Mouse (Mus musculus) frontal cortex, postnatal 36 days (tissue): ENCODE measurements around the gene Olfr1411.

Experiments
- DNase-seq, 2 experiments: peaks; one replicate each; pipeline ENCODE4 v3.0.0; 2022; ENCODE audit warnings: low spot score in 2 of 2

Olfr1411 gene

DNA sequence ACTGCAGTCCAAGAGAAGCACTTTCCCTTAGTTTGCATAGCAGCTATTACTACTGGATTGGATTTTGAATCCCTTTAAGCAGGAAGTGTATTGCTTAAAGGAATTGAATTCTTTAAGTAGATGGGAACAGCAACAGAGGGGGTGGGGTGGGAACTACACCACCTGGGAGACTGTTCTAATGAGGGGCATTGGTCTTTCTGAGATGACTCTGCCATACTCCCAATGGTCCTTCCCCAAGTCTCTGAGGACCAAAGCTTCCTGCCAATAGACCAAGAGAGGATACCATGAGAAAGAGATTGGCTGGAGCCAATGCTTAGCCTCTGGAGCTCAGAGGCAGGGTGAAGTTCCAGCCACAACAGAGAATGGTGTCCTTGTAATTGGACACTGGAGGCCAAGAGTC is at the start of gene Olfr1411:
TSS of gene Olfr1411 (plus strand) at position 301 of the 400 bp plus-strand sequence.
- no peak for DNase-seq

DNA sequence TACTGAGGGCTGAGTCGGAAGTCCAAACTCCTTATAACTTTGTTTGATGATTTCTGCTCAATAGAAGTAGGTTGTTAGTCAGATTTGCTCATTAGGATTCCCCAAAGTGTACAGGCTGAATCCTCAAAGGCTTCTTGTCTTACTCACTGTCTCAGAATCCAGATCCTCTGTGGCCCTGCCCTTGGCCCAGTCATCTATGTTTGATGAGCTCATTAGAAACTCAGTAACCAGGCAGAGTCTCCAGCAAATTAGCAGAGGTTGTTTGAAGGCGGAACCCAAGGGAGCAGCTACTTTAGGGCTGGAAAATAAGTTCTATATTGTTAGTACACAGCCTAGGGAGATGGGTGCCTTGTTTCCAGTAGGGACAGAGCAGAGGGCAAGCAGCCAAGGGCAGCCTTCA is 48.3 kb upstream of the Olfr1411 start:
- DNase-seq, result no peak

DNA sequence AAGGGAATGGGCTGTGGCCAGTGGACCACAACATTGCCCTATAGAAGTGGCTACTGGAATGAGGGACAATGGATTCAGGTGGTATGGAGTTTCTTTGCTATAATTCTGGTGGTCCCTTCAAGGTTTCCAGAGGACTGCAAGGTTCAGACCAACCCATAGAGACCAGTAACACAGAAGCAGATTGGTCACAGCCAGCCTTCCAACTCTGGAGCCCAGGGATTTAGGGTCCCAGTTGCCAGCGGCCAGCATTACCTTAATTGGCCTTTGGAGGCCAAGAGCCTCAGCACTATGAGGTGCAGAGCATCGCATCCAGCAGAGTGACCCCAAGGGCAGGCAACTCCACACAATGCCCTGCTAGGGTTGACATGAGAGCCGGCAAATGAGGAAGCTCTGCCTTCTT is 23.2 kb upstream of the Olfr1411 start, which contains the start of gene Olfr1413:
TSS of gene Olfr1413 (plus strand) at position 301 of the 400 bp plus-strand sequence.
- DNase-seq, result no peak

DNA sequence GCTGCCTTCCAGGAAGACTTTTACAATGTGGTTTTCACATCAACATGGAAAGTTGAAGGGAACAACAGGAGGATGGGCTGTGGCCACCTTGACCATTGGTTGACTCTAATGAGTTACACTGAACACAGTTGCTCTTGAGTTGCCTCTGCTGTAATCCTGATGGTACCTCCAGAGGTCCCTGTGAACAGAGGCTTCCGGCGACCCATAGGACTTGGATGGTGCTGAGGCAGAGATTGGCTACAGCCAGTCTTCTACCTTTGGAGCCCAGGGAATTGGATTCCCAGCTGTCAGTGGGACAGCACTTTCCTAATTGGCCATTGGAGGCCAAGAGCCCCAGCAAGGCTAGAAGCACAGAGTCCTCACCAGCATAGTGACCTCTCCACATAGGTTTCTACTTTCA is 8.7 kb upstream of the Olfr1411 start, which contains the start of gene Olfr1412:
TSS of gene Olfr1412 (plus strand) at position 301 of the 400 bp plus-strand sequence.
- DNase-seq, result no peak

DNA sequence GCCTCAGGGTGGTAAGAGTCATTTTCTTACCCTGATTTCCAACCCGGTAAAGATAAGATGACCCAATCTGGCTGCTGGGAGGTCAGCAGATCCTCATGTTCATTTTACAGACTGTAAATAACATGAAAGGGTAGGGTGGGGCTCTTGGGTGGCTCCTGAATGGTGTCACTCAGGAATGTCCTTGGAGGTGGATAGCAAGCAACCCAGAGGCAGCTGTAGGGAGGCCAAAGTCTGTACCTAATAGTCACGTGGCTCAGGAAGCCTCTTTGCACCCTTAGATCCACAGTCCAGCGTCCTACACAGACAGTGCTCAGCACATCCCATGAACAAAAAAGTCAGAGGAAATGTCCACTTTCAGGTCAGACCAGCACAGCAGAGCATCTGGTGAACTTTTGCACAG is 1.8 kb downstream of the Olfr1411 start:
- no peak for DNase-seq

- no peak for DNase-seq
Observed at GRCm38 (mm10) chr1:92605482-92605881, 11.3 kb downstream of the Olfr1411 start, which contains the start of gene Olfr1410. Olfr1410 (plus strand) TSS chr1:92605782.

DNA sequence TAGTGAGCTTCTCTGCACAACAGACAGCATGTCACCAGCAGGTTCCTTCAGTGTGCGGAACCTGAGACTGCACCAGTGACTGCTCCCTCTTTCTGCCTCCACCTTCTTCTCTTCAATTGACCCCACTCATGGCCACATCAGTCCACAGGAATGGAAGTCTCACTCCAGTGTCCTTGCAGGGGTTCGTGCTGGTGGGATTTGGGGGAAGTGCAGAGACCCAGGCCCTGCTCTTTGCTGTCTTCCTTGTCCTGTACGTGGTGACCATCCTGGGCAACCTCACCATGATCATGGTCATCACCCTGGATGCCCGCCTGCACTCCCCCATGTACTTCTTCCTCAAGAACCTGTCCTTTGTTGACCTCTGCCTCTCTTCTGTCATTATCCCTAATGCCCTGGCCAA is 13.5 kb downstream of the Olfr1411 start:
- DNase-seq, result no peak

- peak; percentile 45 to 69 for DNase-seq
Observed at GRCm38 (mm10) chr1:92611008-92611407, 16.8 kb downstream of the Olfr1411 start.

GRCm38 (mm10) chr1:92613175-92613574 is 19.0 kb downstream of the Olfr1411 start:
- no peak for DNase-seq

DNA sequence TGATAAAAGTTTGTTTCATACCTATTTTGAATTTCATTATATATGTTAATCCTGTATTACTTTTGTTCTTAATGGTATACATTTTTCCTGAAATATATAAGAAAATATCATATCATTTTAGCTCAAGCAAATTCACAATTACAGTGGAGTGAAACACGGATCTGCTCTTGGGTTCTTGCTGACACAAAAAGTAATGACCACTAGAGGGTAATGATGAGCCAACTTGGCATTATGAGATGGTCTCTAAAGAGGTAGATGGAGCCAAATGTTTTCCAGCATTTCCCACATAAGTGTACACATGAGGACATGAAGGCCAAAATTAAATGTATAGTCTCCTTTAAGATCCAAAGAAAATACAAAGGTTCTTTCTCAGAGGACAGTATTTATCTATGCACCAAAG is 20.3 kb downstream of the Olfr1411 start:
- DNase-seq, result peak in 1 of 2 experiments; percentile 22

DNA sequence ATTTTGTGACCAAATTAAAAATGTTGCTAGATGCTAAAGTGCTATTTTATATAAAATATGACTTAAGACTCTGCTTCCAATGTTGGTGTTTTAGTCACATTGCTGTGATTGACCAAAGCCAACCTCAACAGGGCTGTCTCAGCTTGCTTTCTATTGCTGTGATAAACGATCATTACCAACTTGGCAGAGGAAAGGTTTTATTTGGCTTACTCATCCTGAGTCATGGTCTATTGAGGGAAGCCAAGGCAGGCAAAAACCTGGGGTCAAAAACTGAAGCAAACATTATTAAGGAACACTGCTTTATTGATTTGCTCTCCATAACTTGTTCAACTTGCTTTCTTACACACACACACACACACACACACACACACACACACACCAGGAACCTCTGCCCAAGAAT is 21.8 kb downstream of the Olfr1411 start:
- no peak for DNase-seq

DNA sequence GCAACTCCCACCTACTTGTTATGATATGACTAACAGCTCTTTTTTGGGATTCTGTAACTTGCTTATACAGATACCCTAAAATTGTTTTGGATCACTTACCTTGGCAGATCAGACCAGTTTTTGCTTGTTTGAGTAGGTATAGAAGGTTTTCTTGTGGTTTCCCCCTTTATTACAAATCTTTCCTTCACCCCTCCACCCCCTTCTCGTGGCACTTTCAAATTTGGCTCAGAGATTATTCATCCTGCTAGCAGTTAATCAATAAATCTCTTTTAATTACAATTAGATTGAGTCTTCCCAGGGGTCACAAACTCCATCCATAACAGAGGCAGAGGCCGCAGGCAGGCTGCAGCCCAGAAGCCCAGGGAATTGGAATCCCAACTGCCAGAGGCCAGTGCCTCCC is 23.3 kb downstream of the Olfr1411 start, which contains the start of gene Olfr12:
TSS of gene Olfr12 (plus strand) at position 301 of the 400 bp plus-strand sequence.
- DNase-seq, result no peak

DNA sequence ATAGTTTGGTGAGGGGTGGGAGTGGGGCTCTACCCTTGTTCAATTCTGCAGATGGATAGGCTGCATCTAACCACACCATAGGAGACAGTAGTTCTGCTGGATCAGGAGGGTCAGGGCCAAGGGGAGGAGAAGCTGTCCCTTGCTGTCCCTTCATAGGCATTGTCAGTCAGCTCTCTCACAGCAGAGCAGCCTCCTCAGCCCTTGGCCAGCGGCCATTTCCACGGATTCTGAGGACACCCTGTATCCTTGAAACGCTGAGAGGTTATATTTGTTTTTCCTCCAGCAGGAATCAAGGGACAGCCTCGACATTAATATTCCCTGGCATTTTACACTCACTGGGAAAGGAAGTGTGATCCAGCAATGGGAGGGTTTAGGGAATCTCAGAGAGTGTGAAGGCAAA is 24.1 kb downstream of the Olfr1411 start:
- no peak for DNase-seq

DNA sequence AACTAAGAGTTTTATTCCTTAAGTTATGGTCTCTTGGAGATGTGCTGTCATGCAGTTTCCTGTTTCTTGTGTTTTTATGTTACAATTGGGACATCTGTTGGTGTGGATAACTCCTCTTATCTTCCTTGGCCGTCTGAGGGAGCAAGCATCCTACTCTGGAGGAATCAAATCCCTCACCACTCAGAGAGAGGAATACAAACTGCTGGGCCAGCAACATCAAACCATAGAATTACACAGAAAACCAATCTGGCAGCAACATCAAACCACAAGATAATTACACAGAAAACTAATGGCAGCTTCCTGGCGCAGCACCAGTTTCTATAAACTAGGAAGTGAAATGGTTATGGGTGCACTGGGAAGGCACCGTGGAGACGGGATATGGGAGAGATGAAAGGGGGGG is 34.0 kb downstream of the Olfr1411 start:
- no peak for DNase-seq

GRCm38 (mm10) chr1:92632196-92632595 is 38.0 kb downstream of the Olfr1411 start:
- no peak for DNase-seq

DNA sequence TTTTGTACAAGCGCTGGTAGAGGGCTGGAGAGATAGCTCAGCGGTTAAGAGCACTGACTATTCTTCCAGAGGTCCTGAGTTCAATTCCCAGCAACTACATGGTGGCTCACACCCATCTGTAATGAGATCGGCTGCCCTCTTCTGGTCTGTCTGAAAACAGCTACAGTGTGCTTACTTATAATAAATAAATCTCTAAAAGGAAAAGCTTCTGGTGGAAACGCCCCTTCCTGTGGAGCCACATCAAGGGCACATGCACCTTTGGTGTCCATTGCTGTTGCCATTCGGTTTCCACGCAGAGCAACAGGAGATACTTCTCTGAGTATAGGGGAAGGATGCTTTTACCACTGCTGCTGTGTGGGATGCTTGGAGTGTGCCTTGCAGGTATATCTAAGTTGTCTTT is 38.7 kb downstream of the Olfr1411 start:
- no peak for DNase-seq

GRCm38 (mm10) chr1:92633726-92634125 is 39.5 kb downstream of the Olfr1411 start:
- no peak for DNase-seq

DNA sequence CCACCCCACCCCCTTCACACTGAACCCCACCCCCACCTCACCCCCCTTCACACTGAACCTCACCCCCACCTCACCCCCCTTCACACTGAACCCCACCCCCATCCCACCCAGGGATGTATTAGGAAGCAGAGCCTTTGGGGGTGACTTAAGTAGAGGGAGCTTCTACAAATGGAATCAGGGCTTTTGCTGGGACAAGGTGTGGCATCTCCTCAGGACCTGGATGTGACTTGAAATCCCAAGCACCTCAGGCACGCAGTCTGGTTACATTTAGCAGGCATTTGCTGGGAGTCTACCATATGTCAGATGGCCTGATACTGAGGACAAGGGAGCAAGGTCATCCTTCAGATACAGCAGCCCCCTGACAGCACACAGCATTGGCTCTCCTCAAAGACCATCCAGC is 40.4 kb downstream of the Olfr1411 start:
- DNase-seq, result no peak

- DNase-seq, result no peak
Observed at GRCm38 (mm10) chr1:92634976-92635599, 40.9 kb downstream of the Olfr1411 start.

- no peak for DNase-seq
Observed at GRCm38 (mm10) chr1:92636015-92636414, 41.8 kb downstream of the Olfr1411 start.

- no peak for DNase-seq
Observed at GRCm38 (mm10) chr1:92636676-92637075, 42.5 kb downstream of the Olfr1411 start.

DNA sequence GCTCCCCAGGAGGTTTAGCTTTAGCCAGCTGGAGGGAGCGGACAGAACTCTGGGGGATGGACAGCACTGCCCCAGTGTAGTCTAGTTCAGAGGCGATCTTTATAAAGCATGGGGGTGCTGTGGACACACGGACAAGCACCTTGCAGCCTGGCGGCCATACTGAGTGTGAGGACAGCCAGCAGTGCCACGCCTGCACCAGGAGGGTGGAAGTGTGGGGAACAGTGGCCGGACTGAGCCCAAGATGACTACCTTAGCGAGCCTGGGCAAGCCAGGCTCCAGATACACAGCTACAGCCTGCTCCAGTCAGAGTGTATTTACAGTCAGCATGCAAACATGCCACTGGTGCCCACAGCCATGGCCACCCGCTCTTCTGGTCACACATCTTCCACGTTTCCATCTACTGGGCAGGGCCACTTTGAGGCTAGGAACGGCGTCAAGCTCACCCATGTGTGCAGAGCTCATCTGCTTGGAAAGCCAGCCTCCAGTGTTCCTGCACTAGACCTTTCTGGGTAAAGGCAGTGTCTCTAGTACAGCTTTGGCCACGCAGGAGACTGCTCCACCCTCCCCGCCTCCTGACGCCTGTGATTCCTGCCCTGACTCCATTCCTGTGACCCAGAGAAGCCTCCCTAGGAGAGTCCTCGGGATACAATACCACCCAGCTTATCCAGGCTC is 43.4 kb downstream of the Olfr1411 start:
- no peak for DNase-seq

DNA sequence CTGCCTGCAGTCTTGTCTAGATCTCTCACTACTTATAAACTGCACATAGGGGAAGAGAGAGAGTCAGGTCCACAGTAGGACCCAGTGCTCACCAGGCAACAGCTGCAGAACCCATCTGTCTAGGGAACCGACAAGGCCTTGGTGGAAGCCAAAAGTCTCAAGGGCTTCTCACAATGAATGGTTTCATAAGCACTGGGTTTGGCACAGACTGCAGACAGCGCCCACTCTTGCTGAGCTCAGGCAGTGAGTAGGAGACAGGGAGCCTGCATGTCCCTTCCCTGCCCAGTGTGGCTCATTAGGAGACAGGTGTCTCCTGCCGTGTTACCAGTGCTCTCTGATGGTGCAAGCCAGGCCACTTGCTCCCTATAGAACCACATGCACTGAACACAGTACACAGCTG is 44.0 kb downstream of the Olfr1411 start:
- DNase-seq, result peak; percentile 70 to 83
